In the genomic region with DNA sequence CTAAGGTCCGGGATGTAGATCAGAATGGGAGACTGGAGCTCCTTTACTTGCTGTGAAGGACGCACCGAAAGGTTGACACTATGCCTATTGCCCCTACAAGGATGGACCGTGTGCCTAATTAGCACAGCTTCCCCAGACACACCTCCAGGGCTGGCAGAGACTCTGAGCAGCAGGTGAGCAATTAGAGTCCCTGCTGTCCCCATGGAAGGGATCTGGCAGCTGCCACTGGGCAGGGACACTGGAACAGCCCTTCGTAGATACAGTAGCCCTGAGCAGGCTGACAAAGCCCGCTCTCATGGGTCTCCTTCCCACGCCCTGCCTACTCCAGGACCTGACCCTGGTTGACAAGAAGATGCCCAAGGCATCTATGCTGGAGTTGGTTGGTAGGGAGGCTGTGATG, we compare ENCODE assay signal across 26 mouse cellular contexts. TPM values are rescaled to one million over a fixed set of nuclear protein-coding genes. Genes with fewer than 3 reads are reported as not detected.
A peak's percentile ranks its signal among the peaks of the same experiment; 100 is the strongest.
DNase-seq lines count a peak whose midpoint lies in the region; ATAC-seq lines count a peak whose summit lies in the region.
"Had no signal": no experiment of that assay in that cellular context is flagged by ENCODE, and none has a peak within 500 bp of the region (broad histone marks: within the 10 kb centered on the region; RNA-seq: fewer than 3 reads in every experiment).

No protein-coding gene starts in this region.

- peak overlapping the region; percentile 65 for H3K4me2 ChIP-seq in liver, embryonic 12.5 days
- H3K4me2 ChIP-seq in heart, embryonic 11.5 days: no peak overlapping the region
- H3K4me2 ChIP-seq: hindbrain, embryonic 15.5 days; limb, embryonic 12.5 days; midbrain, embryonic 13.5 days had no signal

- H3K27ac ChIP-seq in liver, embryonic 12.5 days: peak overlapping the region; percentile 91
- no peak overlapping the region for H3K27ac ChIP-seq in heart, embryonic 11.5 days (ENCODE audit: low read depth, low read length)
- H3K27ac ChIP-seq: gastrocnemius, adult 2 months; heart, embryonic 10.5 days; hindbrain, embryonic 15.5 days; kidney, postnatal 0 days; limb, embryonic 12.5 days; midbrain, embryonic 13.5 days had no signal

- DNase-seq in cerebellum, adult 18-20 months: peak; percentile 31 to 34
- DNase-seq in cerebellum, adult 8-10 months: no peak
- DNase-seq in Muller cell, postnatal 12 days (ENCODE audit: inconsistent ontology term): no peak
- DNase-seq: adrenal gland, postnatal 14 days; cerebellum, adult 11 months; embryo, embryonic 11 days; gastrocnemius, adult 2 months; kidney, adult 2 months; lung, adult 2 months; lung, postnatal 14 days had no signal

- 58% methylated on average over 7 of the region's 7 CpGs for WGBS in liver, embryonic 12.5 days (ENCODE audit: insufficient replicate concordance)
- 71% methylated on average over 7 of the region's 7 CpGs for WGBS in heart, embryonic 11.5 days (ENCODE audit: insufficient replicate concordance)

- peaks cover 5% of the 10 kb centered on the region; the same call in 1 of the 2 replicates for H3K9me3 ChIP-seq in erythroblast, embryonic 14.5 days (ENCODE audit: control insufficient read depth, low read length)
- no peaks in the 10 kb centered on the region for H3K9me3 ChIP-seq in liver, embryonic 12.5 days (replicated peaks)
- no peaks in the 10 kb centered on the region for H3K9me3 ChIP-seq in heart, embryonic 11.5 days (replicated peaks; ENCODE audit: control insufficient read depth, low read length)
- H3K9me3 ChIP-seq: heart, embryonic 10.5 days; hindbrain, embryonic 15.5 days; limb, embryonic 12.5 days; midbrain, embryonic 13.5 days had no signal

- no peaks in the 10 kb centered on the region; the same call in 1 of the 2 replicates for H3K36me3 ChIP-seq in erythroblast, embryonic 14.5 days (ENCODE audit: control insufficient read depth)
- H3K36me3 ChIP-seq in liver, embryonic 12.5 days: no peaks in the 10 kb centered on the region
- H3K36me3 ChIP-seq in heart, embryonic 11.5 days (ENCODE audit: control insufficient read depth, insufficient read depth, low read length): no peaks in the 10 kb centered on the region
- H3K36me3 ChIP-seq: heart, embryonic 10.5 days; hindbrain, embryonic 15.5 days; limb, embryonic 12.5 days; midbrain, embryonic 13.5 days had no signal

- H3K4me1 ChIP-seq in erythroblast, embryonic 14.5 days (ENCODE audit: control insufficient read depth): peaks cover 69% of the 10 kb centered on the region
- peaks cover 57% of the 10 kb centered on the region for H3K4me1 ChIP-seq in liver, embryonic 12.5 days
- no peaks in the 10 kb centered on the region for H3K4me1 ChIP-seq in heart, embryonic 11.5 days (ENCODE audit: control insufficient read depth, insufficient read depth, low read length)
- H3K4me1 ChIP-seq: heart, embryonic 10.5 days; hindbrain, embryonic 15.5 days; limb, embryonic 12.5 days; midbrain, embryonic 13.5 days had no signal

- peak overlapping the region; percentile 55; the same call in 1 of the 2 replicates for H3K9ac ChIP-seq in liver, embryonic 12.5 days
- H3K9ac ChIP-seq in heart, embryonic 11.5 days (ENCODE audit: low read depth, low read length): no peak overlapping the region
- H3K9ac ChIP-seq: hindbrain, embryonic 15.5 days; limb, embryonic 12.5 days; midbrain, embryonic 13.5 days had no signal

- H3K27me3 ChIP-seq in erythroblast, embryonic 14.5 days (ENCODE audit: control insufficient read depth): peaks cover 10% of the 10 kb centered on the region
- peaks cover 25% of the 10 kb centered on the region; the same call in 1 of the 2 replicates for H3K27me3 ChIP-seq in liver, embryonic 12.5 days (replicated peaks)
- H3K27me3 ChIP-seq in heart, embryonic 11.5 days (ENCODE audit: control insufficient read depth, insufficient read depth, low read length): peaks cover 41% of the 10 kb centered on the region
- H3K27me3 ChIP-seq: hindbrain, embryonic 15.5 days had no signal

- peak overlapping the region; percentile 49 for H3K4me3 ChIP-seq in erythroblast, embryonic 14.5 days (replicated peaks)
- H3K4me3 ChIP-seq in liver, embryonic 12.5 days: no peak overlapping the region
- H3K4me3 ChIP-seq in heart, embryonic 11.5 days (ENCODE audit: low read depth, low read length): no peak overlapping the region
- H3K4me3 ChIP-seq: gastrocnemius, adult 2 months; heart, embryonic 10.5 days; hindbrain, embryonic 15.5 days; limb, embryonic 12.5 days; midbrain, embryonic 13.5 days had no signal

- no peak for ATAC-seq in erythroblast, adult 5-6 weeks (replicated peaks; ENCODE audit: low FRiP score, poor library complexity, severe bottlenecking)
- peak; percentile 25 for ATAC-seq in liver, embryonic 12.5 days
- ATAC-seq in megakaryocyte-erythroid progenitor cell, adult 5-6 weeks (replicated peaks; ENCODE audit: low FRiP score, low TSS enrichment, poor library complexity, severe bottlenecking): peak; percentile 15; the same call in 1 of the 2 replicates
- no peak for ATAC-seq in heart, embryonic 11.5 days (replicated peaks; ENCODE audit: insufficient number of reproducible peaks, low FRiP score, low TSS enrichment)
- ATAC-seq: midbrain, embryonic 13.5 days had no signal

RNA-seq across cellular contexts. Expression of a gene that starts 17.6 kb away (rescaled TPM):
- 0.11 TPM in 1 of 2 replicates, not detected in the other for polyA plus RNA-seq in erythroblast, embryonic 14.5 days (2012)
- not detected in 2 replicates for total RNA-seq in erythroblast, adult 5-6 weeks (2015; ENCODE audit: low replicate concordance)
- total RNA-seq in erythroblast, adult 5-6 weeks (2017; ENCODE audit: low replicate concordance): not detected in 2 replicates
- polyA plus RNA-seq in liver, embryonic 12.5 days (2016; fragmentation: Nextera tagmentation; extraction: Ambion mirVana): 0.04 and 0.17 TPM in 2 replicates
- not detected in 2 replicates for total RNA-seq in megakaryocyte-erythroid progenitor cell, adult 5-6 weeks (2014; fragmentation: Nextera tagmentation)
- total RNA-seq in megakaryocyte-erythroid progenitor cell, adult 5-6 weeks (2017): not detected in 2 replicates
- not detected in 2 replicates for polyA plus RNA-seq in heart, embryonic 11.5 days (2014; fragmentation: Nextera tagmentation; extraction: Ambion mirVana)
- total RNA-seq: adrenal gland, postnatal 14 days; gastrocnemius, adult 2 months; granulocyte monocyte progenitor cell, adult 5-6 weeks; hematopoietic stem cell, adult 5-6 weeks; megakaryocyte, adult 5-6 weeks; monocyte, adult 5-6 weeks; neutrophil, adult 5-6 weeks had no signal
- polyA plus RNA-seq: heart, postnatal 0 days had no signal

RNA-seq across cellular contexts. Expression of a gene that starts 19.8 kb away (rescaled TPM):
- polyA plus RNA-seq in erythroblast, embryonic 14.5 days (2012): 1.4 and 1.9 TPM in 2 replicates
- total RNA-seq in erythroblast, adult 5-6 weeks (2015; ENCODE audit: low replicate concordance): 1.5 and 2.3 TPM in 2 replicates
- 2.6 and 4.5 TPM in 2 replicates for total RNA-seq in erythroblast, adult 5-6 weeks (2017; ENCODE audit: low replicate concordance)
- 29.5 and 31.4 TPM in 2 replicates for polyA plus RNA-seq in liver, embryonic 12.5 days (2016; fragmentation: Nextera tagmentation; extraction: Ambion mirVana)
- 23.3 and 29.7 TPM in 2 replicates for total RNA-seq in megakaryocyte-erythroid progenitor cell, adult 5-6 weeks (2014; fragmentation: Nextera tagmentation)
- total RNA-seq in megakaryocyte-erythroid progenitor cell, adult 5-6 weeks (2017): 8.9 and 10.9 TPM in 2 replicates
- polyA plus RNA-seq in heart, embryonic 11.5 days (2014; fragmentation: Nextera tagmentation; extraction: Ambion mirVana): 22.1 and 26.5 TPM in 2 replicates

RNA-seq across cellular contexts. Expression of a gene that starts 38.1 kb away (rescaled TPM):
- polyA plus RNA-seq in erythroblast, embryonic 14.5 days (2012): 30.6 and 36.0 TPM in 2 replicates
- 75.2 and 117 TPM in 2 replicates for total RNA-seq in erythroblast, adult 5-6 weeks (2015; ENCODE audit: low replicate concordance)
- 104 and 115 TPM in 2 replicates for total RNA-seq in erythroblast, adult 5-6 weeks (2017; ENCODE audit: low replicate concordance)
- 162 and 167 TPM in 2 replicates for polyA plus RNA-seq in liver, embryonic 12.5 days (2016; fragmentation: Nextera tagmentation; extraction: Ambion mirVana)
- 67.6 and 82.8 TPM in 2 replicates for total RNA-seq in megakaryocyte-erythroid progenitor cell, adult 5-6 weeks (2014; fragmentation: Nextera tagmentation)
- 39.9 and 49.6 TPM in 2 replicates for total RNA-seq in megakaryocyte-erythroid progenitor cell, adult 5-6 weeks (2017)
- polyA plus RNA-seq in heart, embryonic 11.5 days (2014; fragmentation: Nextera tagmentation; extraction: Ambion mirVana): 125 and 135 TPM in 2 replicates

RNA-seq across cellular contexts. Expression of a gene that starts 48.2 kb away (rescaled TPM):
- polyA plus RNA-seq in erythroblast, embryonic 14.5 days (2012): under 0.01 TPM in 1 of 2 replicates, not detected in the other
- 1.0 TPM in 1 of 2 replicates, not detected in the other for total RNA-seq in erythroblast, adult 5-6 weeks (2015; ENCODE audit: low replicate concordance)
- not detected in 2 replicates for total RNA-seq in erythroblast, adult 5-6 weeks (2017; ENCODE audit: low replicate concordance)
- 3.8 and 4.3 TPM in 2 replicates for polyA plus RNA-seq in liver, embryonic 12.5 days (2016; fragmentation: Nextera tagmentation; extraction: Ambion mirVana)
- total RNA-seq in megakaryocyte-erythroid progenitor cell, adult 5-6 weeks (2014; fragmentation: Nextera tagmentation): 0.22 and 0.37 TPM in 2 replicates
- 0.38 TPM in 1 of 2 replicates, not detected in the other for total RNA-seq in megakaryocyte-erythroid progenitor cell, adult 5-6 weeks (2017)
- polyA plus RNA-seq in heart, embryonic 11.5 days (2014; fragmentation: Nextera tagmentation; extraction: Ambion mirVana): 8.6 and 8.8 TPM in 2 replicates
- total RNA-seq: granulocyte monocyte progenitor cell, adult 5-6 weeks; hematopoietic stem cell, adult 5-6 weeks; monocyte, adult 5-6 weeks; neutrophil, adult 5-6 weeks had no signal

Comparison
In these comparisons a context has a peak if more than half of its experiments do, and no peak if none do; other contexts are left out.
1. DNase-seq: peak in cerebellum, adult 18-20 months (2 of 2); none in cerebellum, adult 8-10 months (single experiment) and Muller cell, postnatal 12 days (single experiment).
2. ATAC-seq: peak in liver, embryonic 12.5 days (single experiment) and megakaryocyte-erythroid progenitor cell, adult 5-6 weeks (single experiment); none in erythroblast, adult 5-6 weeks (single experiment) and heart, embryonic 11.5 days (single experiment).